Mouse (Mus musculus) granulocyte monocyte progenitor cell, adult 5-6 weeks (primary cell): ENCODE measurements around the gene Gnl1. TPM values are rescaled to one million over a fixed set of nuclear protein-coding genes. Genes with fewer than 3 reads are reported as not detected.
"Not testable (repeated sequence)": the region's sequence is repeated elsewhere in the genome, so short reads cannot be mapped to it uniquely, and the experiment has no call there.

Experiments
- ATAC-seq: replicated peaks from 2 replicates; pipeline ENCODE4 v1.8.0; 2016; ENCODE audit warnings: mild to moderate bottlenecking, moderate TSS enrichment, inconsistent platforms; ENCODE audit not compliant: poor library complexity, severe bottlenecking
- total RNA-seq, 2 experiments: library from RNA; stranded (forward) in 1 of 2; stranded (reverse) in 1 of 2; fragments of 200-712, 200-1000 nt in 1 of 2; fragments of >200 nt in 1 of 2; fragmentation: Nextera tagmentation in 1 of 2; gene quantifications; 2 replicates each; pipeline ENCODE4 v1.2.3; 2014 to 2017

The Gnl1 gene
- total RNA-seq, 2 experiments from 2014 or later = 20.9 to 21.7 TPM

DNA sequence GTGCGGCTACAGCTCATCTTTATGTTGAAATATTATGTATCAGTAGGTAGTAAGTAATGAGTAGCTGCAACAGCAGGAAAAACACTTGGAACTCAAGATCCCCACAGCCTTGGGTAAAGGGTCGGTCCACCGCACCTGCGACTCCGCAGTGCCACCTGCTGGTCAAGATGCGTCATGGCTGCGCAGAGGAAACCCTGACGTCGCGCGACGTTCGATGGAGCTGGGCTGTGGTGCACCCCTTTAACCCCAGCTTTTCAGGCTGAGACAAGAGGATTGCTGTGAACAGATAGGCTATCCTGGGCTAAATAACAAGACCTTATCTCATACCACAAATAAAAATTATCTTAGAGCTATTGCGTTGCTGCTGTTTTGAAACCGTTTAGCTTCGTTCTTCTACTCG is 14.0 kb downstream of the Gnl1 start:
- ATAC-seq = peak; percentile 58

DNA sequence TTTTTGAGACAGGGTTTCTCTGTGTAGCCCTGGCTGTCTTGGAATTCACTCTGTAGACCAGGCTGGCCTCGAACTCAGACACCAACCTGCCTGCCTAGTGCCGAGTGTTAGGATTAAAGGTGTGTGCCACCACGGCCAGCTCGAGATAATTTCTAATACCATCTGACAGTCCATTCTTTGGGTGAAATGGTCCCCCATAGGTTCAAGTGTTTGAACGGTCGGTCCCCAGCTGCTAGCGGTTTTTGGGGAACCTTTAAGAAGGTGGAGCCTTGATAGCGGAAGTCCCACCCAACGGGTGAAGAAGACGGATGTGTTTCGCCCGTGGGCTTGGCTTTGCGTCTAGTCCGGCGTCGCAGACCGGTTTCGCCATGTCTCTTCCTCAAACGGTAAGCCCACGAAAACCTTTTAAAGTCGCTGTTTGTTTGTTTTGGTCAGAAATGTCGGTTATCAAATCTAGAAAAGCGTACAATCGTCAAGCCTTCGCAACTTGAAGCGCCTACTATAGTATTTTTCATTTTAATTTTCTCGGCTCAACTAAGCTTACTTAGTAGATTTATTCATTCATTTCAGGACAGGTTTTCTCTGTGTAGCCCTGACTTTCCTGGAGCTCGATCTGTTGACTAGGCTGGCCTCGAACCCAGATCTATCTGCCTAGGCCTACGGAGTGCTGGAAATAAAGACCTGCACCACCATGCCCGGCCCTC is 14.7 kb downstream of the Gnl1 start:
- ATAC-seq = peak; percentile 56

DNA sequence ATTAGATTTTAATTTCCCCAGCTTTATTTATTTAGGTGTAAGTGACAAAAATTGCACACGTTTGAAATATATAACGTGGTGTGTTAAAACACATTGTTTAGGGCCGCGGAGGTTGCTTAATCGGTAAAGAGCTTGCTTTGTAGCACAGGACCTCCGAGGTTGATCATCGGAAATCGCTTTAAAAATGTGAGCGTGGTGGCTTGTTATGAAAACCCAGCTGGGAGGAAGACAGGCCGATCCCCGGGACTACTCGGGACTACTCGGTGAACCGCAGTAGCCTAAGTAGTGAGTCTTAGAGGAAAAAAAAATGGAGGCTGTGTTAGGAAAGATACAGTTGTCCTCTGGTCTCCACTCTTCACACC is 15.2 kb downstream of the Gnl1 start:
- no peak for ATAC-seq

DNA sequence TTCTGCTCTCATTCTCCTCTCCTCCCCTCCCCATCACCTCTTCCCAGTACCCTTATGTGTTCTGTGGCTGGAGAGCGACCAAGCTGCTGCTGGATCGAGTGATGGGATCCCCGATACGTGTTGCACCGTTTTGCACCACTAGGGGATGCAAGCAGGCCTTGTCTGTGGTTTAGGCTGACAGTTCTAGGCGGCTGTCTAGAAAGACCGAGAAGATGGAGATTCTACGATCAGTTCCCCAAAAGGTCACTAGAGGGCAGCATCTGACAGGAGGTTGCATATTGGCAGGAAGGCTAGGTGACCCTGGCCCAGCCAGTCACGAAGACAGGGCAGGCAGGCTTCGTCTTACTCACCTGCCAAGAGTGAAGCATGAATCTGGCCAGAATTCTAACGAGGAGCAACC is 17.3 kb downstream of the Gnl1 start:
- peak; percentile 52 for ATAC-seq

DNA sequence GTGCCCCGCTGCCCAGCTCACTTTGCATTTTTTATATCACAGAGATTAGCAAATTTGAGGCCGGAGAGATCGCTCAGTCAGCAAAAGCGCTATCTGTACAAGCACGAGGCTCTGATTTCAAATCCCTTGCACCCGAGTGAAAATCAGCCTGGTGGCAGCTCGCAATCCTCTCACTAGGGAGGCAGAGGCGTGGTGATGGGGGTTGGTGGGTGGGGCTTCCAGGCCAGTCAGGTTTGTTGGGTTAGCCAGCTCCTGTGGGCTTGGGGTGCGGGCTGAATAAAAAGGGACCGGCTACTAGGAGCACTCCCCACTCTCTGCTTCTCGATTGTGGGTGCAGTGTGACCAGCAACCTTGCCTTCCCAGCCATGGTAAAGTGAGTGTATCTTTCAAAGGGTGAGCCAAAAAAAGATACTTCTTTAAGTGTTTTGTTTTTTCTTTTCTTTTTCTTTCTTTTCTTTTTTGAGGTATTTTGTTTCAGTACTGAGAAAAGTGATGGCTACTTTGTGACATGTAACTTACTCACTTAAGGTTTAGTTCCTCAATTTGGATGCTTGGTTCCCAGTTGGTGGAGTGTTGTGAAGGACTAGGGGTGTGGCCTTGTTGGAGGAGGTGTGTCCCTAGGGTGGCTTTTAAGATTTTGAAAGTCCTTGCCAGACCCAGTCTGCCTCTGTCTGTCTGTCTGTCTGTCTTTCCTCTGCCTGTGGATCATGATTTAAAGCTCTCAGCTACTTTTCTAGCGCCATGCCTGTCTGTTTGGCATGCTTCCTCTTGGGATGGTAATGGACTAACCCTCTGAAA is 18.3 kb downstream of the Gnl1 start:
- peak; percentile 51 for ATAC-seq

DNA sequence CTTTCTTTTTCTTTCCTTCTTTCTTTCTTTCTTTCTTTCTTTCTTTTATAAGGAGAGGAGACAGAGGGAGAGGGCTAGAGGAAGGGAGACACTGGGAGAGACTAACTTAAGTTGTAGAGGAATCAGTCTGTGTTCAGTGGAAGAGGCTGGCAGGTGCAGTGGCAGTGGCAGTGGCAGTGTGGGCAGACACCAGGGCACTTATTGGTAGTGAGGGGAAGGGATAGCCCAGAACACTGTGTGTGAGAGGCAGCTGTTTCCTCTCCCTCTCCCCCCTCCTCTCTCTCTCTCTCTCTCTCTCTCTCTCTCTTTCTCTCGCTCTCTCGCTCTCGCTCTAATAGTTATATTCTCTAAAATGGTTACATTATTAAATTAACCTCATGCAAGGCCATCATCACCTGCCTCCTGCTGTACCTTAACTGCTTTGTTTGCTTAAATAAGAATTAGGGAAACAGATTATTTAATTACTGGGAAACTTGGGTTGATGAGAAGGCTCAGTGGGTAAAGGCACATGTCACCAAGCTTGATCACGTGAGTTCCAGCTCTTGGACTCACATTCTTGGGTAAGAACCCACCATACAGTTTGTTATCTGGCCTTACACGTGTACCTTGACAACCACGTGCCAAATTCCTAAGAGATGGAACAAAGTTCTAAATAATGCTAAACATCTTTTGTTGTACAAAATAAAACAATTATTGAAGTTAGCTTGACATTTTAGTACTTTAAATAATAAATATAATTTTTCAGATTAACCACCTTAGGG is 19.1 kb downstream of the Gnl1 start:
- no peak for ATAC-seq

DNA sequence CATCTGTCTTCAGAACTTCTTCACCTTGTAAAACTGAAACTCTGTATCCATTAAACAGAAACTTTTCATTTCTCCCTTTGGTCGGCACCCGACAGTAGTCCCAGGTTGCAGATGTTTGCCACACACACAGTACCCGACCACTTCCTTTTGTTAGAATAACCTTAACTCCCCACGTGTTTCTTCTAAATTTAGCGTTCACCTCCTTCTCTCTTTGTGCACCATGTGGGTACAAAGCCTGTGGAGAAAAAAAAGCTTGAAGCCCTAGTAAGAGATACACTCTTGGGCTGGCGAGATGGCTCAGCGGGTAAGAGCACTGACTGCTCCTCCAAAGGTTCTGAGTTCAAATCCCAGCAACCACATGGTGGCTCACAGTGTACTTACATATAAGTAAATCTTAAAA is 19.7 kb downstream of the Gnl1 start:
- ATAC-seq = peak; percentile 48

DNA sequence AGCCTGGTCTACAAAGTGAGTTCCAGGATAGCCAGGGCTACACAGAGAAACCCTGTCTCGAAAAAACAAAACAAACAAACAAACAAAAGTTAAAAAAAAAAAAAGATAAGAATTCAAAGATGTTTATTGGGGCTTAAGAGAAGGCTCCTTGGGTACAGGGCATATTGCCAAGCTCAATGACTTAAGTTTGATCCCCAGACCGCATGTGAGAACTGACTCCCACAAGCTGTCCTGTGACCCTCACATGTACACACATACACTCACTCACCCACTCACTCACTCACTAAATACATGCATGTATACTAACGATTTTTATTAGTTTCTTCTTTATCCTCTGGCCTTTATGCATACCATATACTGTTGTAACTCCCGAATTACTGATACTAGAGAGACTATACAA is 20.7 kb downstream of the Gnl1 start:
- ATAC-seq = no peak

DNA sequence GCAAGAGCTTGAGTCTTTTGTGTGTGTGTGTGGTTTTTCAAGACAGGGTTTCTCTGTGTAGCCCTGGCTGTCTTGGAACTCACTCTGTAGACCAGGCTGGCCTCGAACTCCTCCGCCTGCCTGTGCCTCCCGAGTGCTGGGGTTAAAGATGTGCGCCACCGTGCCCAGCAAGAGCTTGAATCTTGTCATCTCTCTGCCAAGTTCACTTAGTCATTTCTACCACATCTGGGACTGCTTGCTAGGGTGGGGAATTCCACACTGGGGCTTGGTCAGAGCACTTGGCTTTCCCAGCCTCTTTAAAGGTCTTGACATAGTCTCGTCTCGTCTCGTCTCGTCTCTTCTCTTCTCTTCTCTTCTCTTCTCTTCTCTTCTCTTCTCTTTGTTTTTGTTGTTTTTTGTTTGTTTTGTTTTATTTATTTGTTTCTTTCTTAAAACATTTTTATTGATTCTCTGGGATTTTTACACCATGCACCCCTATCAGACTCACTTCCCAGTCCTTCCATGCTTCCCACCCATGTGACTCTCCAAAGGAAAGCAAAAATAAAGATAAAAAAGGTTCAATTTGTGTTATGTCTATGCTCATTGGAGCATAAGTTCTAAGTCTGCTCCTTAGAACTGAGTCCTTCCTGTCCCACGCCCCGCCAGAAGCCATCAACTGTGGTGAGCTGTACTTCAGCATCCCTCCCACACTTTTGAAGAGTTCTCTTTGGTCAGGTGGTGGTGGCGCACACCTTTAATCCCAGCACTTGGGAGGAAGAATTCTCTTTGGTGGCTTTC is 21.7 kb downstream of the Gnl1 start:
- ATAC-seq = no peak

DNA sequence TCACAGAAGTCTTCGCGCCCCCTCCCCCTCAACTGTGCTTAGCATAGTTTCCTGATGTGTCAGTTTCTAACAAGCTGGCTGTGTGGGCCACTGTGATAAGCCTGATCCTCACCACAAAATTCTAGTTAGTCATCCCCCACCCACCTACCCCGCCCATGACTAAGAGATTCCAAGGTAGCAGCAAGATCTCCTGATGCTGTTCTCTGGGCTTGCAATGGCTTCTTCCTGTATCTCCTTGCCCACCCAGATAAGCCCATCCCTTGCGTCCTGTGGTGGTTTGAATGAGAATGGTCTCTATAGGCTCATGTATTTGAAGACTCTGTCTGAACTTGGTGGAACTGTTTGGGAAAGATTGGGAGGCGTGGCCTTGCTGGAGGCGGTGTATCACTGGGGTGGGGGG is 22.3 kb downstream of the Gnl1 start:
- 0 out of 2 replicates have a peak, but pooled peaks have one; percentile 6 for ATAC-seq

DNA sequence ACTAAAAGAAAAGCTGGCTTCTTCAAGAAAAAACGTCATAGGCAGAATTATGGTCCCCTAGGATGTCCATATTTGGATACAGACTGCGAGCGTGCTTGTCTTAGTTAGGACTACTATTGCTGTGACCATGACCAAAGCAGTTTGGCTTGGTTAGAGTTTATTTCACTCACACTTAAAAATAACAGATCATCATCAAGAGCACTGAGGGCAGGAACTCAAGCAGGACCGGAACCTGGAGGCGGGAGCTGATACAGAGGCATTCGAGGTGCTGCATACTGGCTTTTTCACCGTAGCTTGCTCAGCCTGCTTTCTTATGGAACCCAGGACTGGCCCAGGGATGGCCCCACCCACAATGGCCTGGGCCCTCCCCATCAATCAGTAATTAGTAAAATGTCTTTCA is 23.7 kb downstream of the Gnl1 start:
- ATAC-seq = no peak

DNA sequence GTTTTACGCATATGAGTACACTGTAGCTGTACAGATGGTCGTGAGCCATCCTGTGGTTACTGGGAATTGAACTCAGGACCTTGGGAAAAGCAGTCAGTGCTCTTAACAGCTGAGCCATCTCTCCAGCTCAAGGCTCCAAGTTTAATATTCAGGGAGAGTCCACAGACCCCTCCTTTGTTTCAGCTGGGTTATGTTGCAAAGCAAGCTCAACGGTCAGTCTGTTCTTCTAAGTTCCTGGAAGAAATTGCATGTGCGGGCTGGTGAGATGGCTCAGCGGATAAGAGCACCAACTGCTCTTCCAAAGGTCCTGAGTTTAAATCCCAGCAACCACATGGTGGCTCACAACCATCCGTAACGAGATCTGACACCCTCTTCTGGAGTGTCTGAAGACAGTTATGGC is 24.8 kb downstream of the Gnl1 start:
- ATAC-seq = not testable (repeated sequence)

DNA sequence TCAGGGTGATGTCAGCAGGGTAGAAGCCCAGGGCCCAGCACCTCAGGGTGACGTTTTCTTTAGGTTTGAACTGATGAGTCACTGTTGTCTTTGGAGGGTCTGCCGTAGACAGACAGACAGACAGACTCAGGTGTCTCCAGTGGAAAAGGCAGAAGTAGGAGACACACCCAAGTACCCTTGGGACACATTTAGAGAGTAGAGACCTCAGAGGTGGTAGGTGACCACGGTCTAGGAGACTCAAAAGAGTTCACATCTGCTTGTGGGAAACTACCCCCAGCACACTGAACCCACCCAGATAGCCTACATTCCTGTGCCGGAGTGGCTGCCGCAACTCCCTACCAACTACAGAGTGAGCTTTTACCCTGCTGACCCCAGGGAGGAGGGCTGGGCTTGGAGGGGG is 35.3 kb downstream of the Gnl1 start:
- no peak for ATAC-seq

DNA sequence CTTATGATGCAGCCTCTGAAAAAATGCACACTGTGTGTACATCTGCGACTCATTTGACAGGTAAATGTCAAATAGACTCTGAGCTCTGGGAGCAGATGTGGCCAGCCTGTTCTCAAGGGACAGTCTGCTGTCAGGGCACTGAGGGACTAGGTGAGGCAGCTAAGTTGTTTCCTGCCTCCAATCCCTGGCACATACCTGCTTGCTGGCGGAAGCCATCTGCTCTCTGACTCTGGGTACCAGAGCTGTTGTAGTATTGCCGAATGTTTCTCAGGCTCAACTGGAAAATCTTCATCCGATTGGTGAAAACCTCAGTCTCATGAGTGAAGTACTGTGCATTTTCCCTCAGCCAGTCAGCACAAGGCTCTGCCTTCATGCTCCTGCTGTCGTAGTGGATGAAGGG is 37.4 kb downstream of the Gnl1 start:
- no peak for ATAC-seq

DNA sequence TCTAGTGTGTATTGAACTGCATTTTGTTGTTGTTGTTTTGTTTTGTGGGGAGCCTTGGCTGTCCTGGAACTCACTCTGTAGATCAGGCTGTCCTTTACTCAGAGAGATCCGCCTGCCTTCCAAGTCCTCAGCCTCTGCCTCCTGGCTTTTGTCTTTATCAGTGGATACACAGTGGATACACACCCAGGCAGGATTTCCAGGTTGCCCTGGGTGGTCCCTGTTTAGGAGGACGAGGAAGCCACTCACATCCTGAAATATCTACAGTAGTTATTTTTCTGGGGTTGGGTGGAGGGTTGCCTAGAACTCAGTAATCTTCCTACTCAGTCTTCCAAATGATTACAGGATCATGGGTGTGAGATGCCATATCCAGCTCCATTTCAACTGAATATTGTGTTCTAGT is 39.3 kb downstream of the Gnl1 start:
- no peak for ATAC-seq

DNA sequence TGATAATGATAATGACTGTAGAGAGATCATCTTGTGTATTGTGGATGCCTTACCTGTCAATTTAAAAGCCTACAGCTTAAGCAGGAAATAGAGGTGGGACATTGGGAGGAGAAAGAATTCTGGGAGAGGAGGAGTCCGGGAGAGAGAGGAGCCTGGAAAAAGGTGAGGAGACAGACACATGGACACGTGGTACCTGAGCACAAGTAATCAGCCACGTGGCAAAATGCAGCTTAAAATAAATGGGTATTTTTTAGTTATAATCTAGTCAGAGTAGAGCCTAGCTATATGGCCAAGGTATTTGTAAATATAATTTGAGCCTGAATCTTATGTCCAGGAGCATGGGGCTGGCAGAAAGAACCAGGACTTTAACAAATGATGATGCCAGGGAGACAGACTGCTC is 39.9 kb downstream of the Gnl1 start:
- ATAC-seq = no peak

DNA sequence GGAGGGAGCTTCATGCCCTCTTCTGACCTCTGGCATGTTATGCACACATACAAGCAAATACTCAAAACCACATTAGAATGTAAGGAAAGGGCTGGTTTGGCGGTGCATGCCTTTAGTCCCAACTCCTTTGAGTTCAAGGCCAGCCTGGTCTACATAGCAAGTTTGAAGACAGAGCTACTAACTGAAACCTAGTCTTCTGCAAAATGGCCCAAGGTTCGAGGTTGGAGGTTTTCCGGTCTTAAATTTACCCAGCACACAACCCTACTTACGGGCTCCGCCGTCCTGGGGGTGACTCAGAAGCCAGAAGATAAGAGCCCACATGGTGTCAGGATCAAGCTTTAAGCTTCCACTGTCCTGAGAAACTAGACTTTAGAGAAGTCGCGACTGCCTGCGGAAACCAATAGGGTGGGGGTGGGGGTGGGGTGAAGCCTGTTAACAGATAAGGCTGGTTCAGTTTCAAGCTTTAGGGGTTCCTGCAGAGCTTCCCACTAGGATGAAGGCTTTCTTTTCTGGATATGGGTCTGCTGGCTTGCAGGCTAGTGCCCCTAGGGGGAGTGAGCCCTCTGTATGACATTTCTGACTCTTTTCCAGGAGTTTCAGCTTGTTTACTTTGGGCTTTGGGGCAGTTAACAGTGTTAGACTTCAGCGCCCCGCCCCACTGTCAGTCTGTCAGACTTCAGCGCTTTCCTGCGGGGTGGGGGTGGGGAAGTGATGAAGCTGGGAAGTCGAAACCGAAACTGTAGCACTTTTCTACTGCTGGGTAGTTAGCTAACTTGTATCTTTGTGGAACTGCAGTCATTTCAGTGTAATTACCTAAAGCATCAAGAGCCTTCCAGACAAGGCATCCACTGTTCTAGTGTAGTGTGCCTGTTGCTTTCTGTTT is 40.8 kb downstream of the Gnl1 start, which contains the start of gene H2-T24:
Gene H2-T24, minus strand, starts transcription at position 370 of the 883 bp plus-strand sequence.
- peak; percentile 78 for ATAC-seq

DNA sequence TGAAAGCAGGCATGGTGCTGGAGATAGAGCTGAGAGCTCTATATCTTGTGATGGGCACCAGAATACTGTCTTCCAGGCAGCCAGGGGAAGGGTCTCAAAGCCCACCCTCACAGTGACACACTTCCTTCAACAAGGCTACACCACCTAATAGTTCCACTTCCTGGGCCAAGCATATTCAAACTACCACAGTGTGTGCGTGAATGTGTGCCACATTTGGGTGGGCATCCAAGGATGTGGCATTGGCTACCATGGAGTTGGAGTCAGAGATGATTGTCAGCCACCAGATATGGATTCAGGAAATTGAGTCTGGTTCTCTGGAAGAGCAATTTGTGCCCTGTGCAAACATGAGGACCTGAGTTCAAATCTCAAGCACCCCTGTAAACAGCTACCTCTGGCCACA is 41.7 kb downstream of the Gnl1 start:
- ATAC-seq = no peak

DNA sequence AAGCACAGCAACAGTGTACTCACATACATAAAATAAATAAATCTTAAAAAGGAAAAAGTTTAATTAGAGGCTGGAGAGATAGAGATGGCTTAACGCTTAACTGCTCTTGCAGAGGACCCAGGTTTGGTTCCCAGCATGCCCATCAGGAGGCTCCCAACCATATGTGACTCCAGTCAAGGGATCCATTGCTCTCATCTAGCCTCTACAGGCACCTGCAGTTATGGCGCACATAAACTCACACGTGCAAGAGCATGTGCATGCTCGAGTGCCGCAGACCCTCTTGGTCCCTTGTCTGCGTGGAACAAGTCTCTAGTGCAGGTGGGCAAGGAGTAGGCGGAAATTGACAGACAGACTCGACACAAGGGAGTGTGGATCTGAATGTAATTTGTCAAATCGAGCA is 42.4 kb downstream of the Gnl1 start:
- no peak for ATAC-seq
